Mouse (Mus musculus): Measurements from ENCODE around the gene Fgf15.

GRCm38 (mm10) chr7:144907793-144908192, 11.5 kb downstream of the Fgf15 start:
- TF ChIP-seq POLR2A (IDR thresholded peaks at IDR 0.05; ENCODE audit: borderline replicate concordance, insufficient read depth, low read length): no peak
- no peak for TF ChIP-seq CTCF (IDR thresholded peaks at IDR 0.05; ENCODE audit: borderline replicate concordance, insufficient read depth, low read depth, low read length)

Measured in cerebellum, adult 2 months (tissue).